Mouse (Mus musculus) liver, adult (tissue): Measurements from ENCODE around the gene Phldb2.

Experiments
- GATA4 ChIP-seq: IDR thresholded peaks from 2 replicates; pipeline ENCODE4 v1.6.1; 2014; ENCODE audit warnings: mild to moderate bottlenecking, low read length; ENCODE audit not compliant: insufficient replicate concordance

Gene Phldb2

GRCm38 (mm10) chr16:45928090-45928489 lies 25.3 kb downstream of the Phldb2 start:
- peak; percentile 41; the same call in 1 of the 2 replicates for TF ChIP-seq GATA4

- peak; percentile 37; the same call in 1 of the 2 replicates for TF ChIP-seq GATA4
Observed at GRCm38 (mm10) chr16:45927601-45928000, 25.8 kb downstream of the Phldb2 start.

GRCm38 (mm10) chr16:45926875-45927274 lies 26.5 kb downstream of the Phldb2 start:
- no peak for TF ChIP-seq GATA4

- TF ChIP-seq GATA4, result no peak
Observed at GRCm38 (mm10) chr16:45923731-45924424, 29.5 kb downstream of the Phldb2 start.

- no peak for TF ChIP-seq GATA4
Observed at GRCm38 (mm10) chr16:45922546-45923229, 30.7 kb downstream of the Phldb2 start.

- no peak for TF ChIP-seq GATA4
Observed at GRCm38 (mm10) chr16:45919572-45919971, 33.8 kb downstream of the Phldb2 start.

- no peak for TF ChIP-seq GATA4
Observed at GRCm38 (mm10) chr16:45903595-45903994, 49.8 kb downstream of the Phldb2 start.

GRCm38 (mm10) chr16:45898459-45898858 lies 54.9 kb downstream of the Phldb2 start:
- no peak for TF ChIP-seq GATA4

GRCm38 (mm10) chr16:45896587-45896986 lies 56.8 kb downstream of the Phldb2 start:
- TF ChIP-seq GATA4, result no peak

- no peak for TF ChIP-seq GATA4
Observed at GRCm38 (mm10) chr16:45894998-45895397, 58.4 kb downstream of the Phldb2 start.

GRCm38 (mm10) chr16:45893796-45894195 lies 59.6 kb downstream of the Phldb2 start:
- no peak for TF ChIP-seq GATA4

GRCm38 (mm10) chr16:45892928-45893327 lies 60.5 kb downstream of the Phldb2 start:
- TF ChIP-seq GATA4, result no peak

GRCm38 (mm10) chr16:45890471-45891200 lies 62.8 kb downstream of the Phldb2 start:
- no peak for TF ChIP-seq GATA4

- TF ChIP-seq GATA4, result no peak
Observed at GRCm38 (mm10) chr16:45889636-45890035, 63.8 kb downstream of the Phldb2 start.

- TF ChIP-seq GATA4, result no peak
Observed at GRCm38 (mm10) chr16:45886599-45886998, 66.8 kb downstream of the Phldb2 start.

- no peak for TF ChIP-seq GATA4
Observed at GRCm38 (mm10) chr16:45884194-45884593, 69.2 kb downstream of the Phldb2 start.
